Mouse (Mus musculus) retina, postnatal 7 days (tissue): ENCODE results near the gene Sbno1.
"Not testable (repeated sequence)": the region's sequence is repeated elsewhere in the genome, so short reads cannot be mapped to it uniquely, and the experiment has no call there.

Experiments
- DNase-seq: peaks from one replicate; pipeline ENCODE4 v3.0.0-alpha.2; 2012; ENCODE audit warnings: low read depth, low spot score

Gene Sbno1

GRCm38 (mm10) chr5:124366721-124367120 is 59.1 kb downstream of the Sbno1 start:
- no peak for DNase-seq

- no peak for DNase-seq
These were observed 60.0 kb downstream of the Sbno1 start for GRCm38 (mm10) chr5:124365754-124366153.

- no peak for DNase-seq
These were observed 61.5 kb downstream of the Sbno1 start for GRCm38 (mm10) chr5:124364173-124364918.

- not testable (repeated sequence) for DNase-seq
These were observed 62.8 kb downstream of the Sbno1 start, which contains the start of gene Cdk2ap1 for GRCm38 (mm10) chr5:124362982-124363381. Cdk2ap1 (minus strand) TSS chr5:124363082.

GRCm38 (mm10) chr5:124359641-124360040 is 66.2 kb downstream of the Sbno1 start:
- no peak for DNase-seq

GRCm38 (mm10) chr5:124356695-124357094 is 69.1 kb downstream of the Sbno1 start:
- no peak for DNase-seq

GRCm38 (mm10) chr5:124355425-124355959 is 70.3 kb downstream of the Sbno1 start:
- DNase-seq: no peak

- DNase-seq: no peak
These were observed 71.0 kb downstream of the Sbno1 start for GRCm38 (mm10) chr5:124354574-124355424.

- no peak for DNase-seq
These were observed 71.9 kb downstream of the Sbno1 start for GRCm38 (mm10) chr5:124353726-124354547.

- no peak for DNase-seq
These were observed 72.6 kb downstream of the Sbno1 start for GRCm38 (mm10) chr5:124353011-124353725.

- DNase-seq: peak; percentile 75
These were observed 73.5 kb downstream of the Sbno1 start for GRCm38 (mm10) chr5:124352141-124352920.

- DNase-seq: no peak
These were observed 74.2 kb downstream of the Sbno1 start for GRCm38 (mm10) chr5:124351604-124352003.

- peak; percentile 71 for DNase-seq
These were observed 74.7 kb downstream of the Sbno1 start for GRCm38 (mm10) chr5:124351111-124351560.

- no peak for DNase-seq
These were observed 75.5 kb downstream of the Sbno1 start for GRCm38 (mm10) chr5:124350350-124350749.

GRCm38 (mm10) chr5:124349196-124349595 is 76.6 kb downstream of the Sbno1 start:
- no peak for DNase-seq

- DNase-seq: no peak
These were observed 82.9 kb downstream of the Sbno1 start for GRCm38 (mm10) chr5:124342897-124343296.

GRCm38 (mm10) chr5:124341753-124342339 is 84.0 kb downstream of the Sbno1 start:
- not testable (repeated sequence) for DNase-seq

GRCm38 (mm10) chr5:124338791-124339190 is 87.0 kb downstream of the Sbno1 start:
- no peak for DNase-seq

GRCm38 (mm10) chr5:124337909-124338308 is 87.9 kb downstream of the Sbno1 start:
- DNase-seq: no peak
